Mouse (Mus musculus): Measurements from ENCODE around the gene Fshr. TPM values are rescaled to one million over a fixed set of nuclear protein-coding genes. Genes with fewer than 3 reads are reported as not detected.

Gene Fshr
- total and polyA plus RNA-seq, 2 experiments from 2014 or later: not detected

GRCm38 (mm10) chr17:89005959-89006358 lies 194.5 kb downstream of the Fshr start:
- no peak overlapping the region for H3K4me2 ChIP-seq (ENCODE audit: low read depth, low read length)
- H3K27ac ChIP-seq (ENCODE audit: low read depth): no peak overlapping the region
- no peak overlapping the region for H3K4me3 ChIP-seq (ENCODE audit: low read depth, low read length)
- WGBS: 62% methylated on average over 5 of the region's 5 CpGs
- H3K4me1 ChIP-seq (ENCODE audit: control insufficient read depth, insufficient read depth): no peaks in the 10 kb centered on the region
- no peak for TF ChIP-seq CTCF (IDR thresholded peaks at IDR 0.05; ENCODE audit: low read depth)
- TF ChIP-seq EP300 (IDR thresholded peaks at IDR 0.05; ENCODE audit: low read depth): no peak
- H3K9me3 ChIP-seq (replicated peaks; ENCODE audit: control insufficient read depth, low read length): no peaks in the 10 kb centered on the region
- DNase-seq (ENCODE audit: low spot score): no peak
- no peak overlapping the region for H3K9ac ChIP-seq (replicated peaks; ENCODE audit: low read depth, low read length)
- ATAC-seq (ENCODE audit: insufficient read depth, low read depth): no peak
- no peaks in the 10 kb centered on the region for H3K27me3 ChIP-seq (ENCODE audit: control insufficient read depth, insufficient read depth, low read length)
- no peaks in the 10 kb centered on the region for H3K36me3 ChIP-seq (replicated peaks; ENCODE audit: control insufficient read depth, insufficient read depth, low read length)

GRCm38 (mm10) chr17:88999907-89000306 lies 200.6 kb downstream of the Fshr start:
- no peaks in the 10 kb centered on the region for H3K9me3 ChIP-seq (replicated peaks; ENCODE audit: control insufficient read depth, low read length)
- ATAC-seq (ENCODE audit: insufficient read depth, low read depth) (no peak), DNase-seq (ENCODE audit: low spot score) (no peak)
- H3K4me3 ChIP-seq (ENCODE audit: low read depth, low read length): no peak overlapping the region
- no peaks in the 10 kb centered on the region for H3K36me3 ChIP-seq (replicated peaks; ENCODE audit: control insufficient read depth, insufficient read depth, low read length)
- no peaks in the 10 kb centered on the region for H3K27me3 ChIP-seq (ENCODE audit: control insufficient read depth, insufficient read depth, low read length)
- H3K27ac ChIP-seq (ENCODE audit: low read depth): no peak overlapping the region
- H3K9ac ChIP-seq (replicated peaks; ENCODE audit: low read depth, low read length): no peak overlapping the region
- TF ChIP-seq CTCF (IDR thresholded peaks at IDR 0.05; ENCODE audit: low read depth) (no peak), EP300 (IDR thresholded peaks at IDR 0.05; ENCODE audit: low read depth) (no peak)
- H3K4me1 ChIP-seq (ENCODE audit: control insufficient read depth, insufficient read depth): no peaks in the 10 kb centered on the region
- no peak overlapping the region for H3K4me2 ChIP-seq (ENCODE audit: low read depth, low read length)

GRCm38 (mm10) chr17:88998243-88998642 lies 202.2 kb downstream of the Fshr start:
- H3K9me3 ChIP-seq (replicated peaks; ENCODE audit: control insufficient read depth, low read length): no peaks in the 10 kb centered on the region
- no peak overlapping the region for H3K4me3 ChIP-seq (ENCODE audit: low read depth, low read length)
- WGBS: 27% methylated on average over 1 of the region's 1 CpGs
- no peak overlapping the region for H3K27ac ChIP-seq (ENCODE audit: low read depth)
- no peak for ATAC-seq (ENCODE audit: insufficient read depth, low read depth)
- H3K27me3 ChIP-seq (ENCODE audit: control insufficient read depth, insufficient read depth, low read length): no peaks in the 10 kb centered on the region
- no peaks in the 10 kb centered on the region for H3K4me1 ChIP-seq (ENCODE audit: control insufficient read depth, insufficient read depth)
- H3K4me2 ChIP-seq (ENCODE audit: low read depth, low read length): no peak overlapping the region
- DNase-seq (ENCODE audit: low spot score): no peak
- no peak for TF ChIP-seq CTCF (IDR thresholded peaks at IDR 0.05; ENCODE audit: low read depth)
- no peak for TF ChIP-seq EP300 (IDR thresholded peaks at IDR 0.05; ENCODE audit: low read depth)
- no peaks in the 10 kb centered on the region for H3K36me3 ChIP-seq (replicated peaks; ENCODE audit: control insufficient read depth, insufficient read depth, low read length)
- H3K9ac ChIP-seq (replicated peaks; ENCODE audit: low read depth, low read length): no peak overlapping the region

- H3K27ac ChIP-seq (ENCODE audit: low read depth): no peak overlapping the region
- H3K9me3 ChIP-seq (replicated peaks; ENCODE audit: control insufficient read depth, low read length): no peaks in the 10 kb centered on the region
- H3K9ac ChIP-seq (replicated peaks; ENCODE audit: low read depth, low read length): no peak overlapping the region
- no peak for DNase-seq (ENCODE audit: low spot score)
- 80% methylated on average over 4 of the region's 4 CpGs for WGBS
- TF ChIP-seq CTCF (IDR thresholded peaks at IDR 0.05; ENCODE audit: low read depth) (no peak), EP300 (IDR thresholded peaks at IDR 0.05; ENCODE audit: low read depth) (no peak)
- H3K4me2 ChIP-seq (ENCODE audit: low read depth, low read length): no peak overlapping the region
- no peaks in the 10 kb centered on the region for H3K27me3 ChIP-seq (ENCODE audit: control insufficient read depth, insufficient read depth, low read length)
- H3K4me1 ChIP-seq (ENCODE audit: control insufficient read depth, insufficient read depth): no peaks in the 10 kb centered on the region
- ATAC-seq (ENCODE audit: insufficient read depth, low read depth): no peak
- no peak overlapping the region for H3K4me3 ChIP-seq (ENCODE audit: low read depth, low read length)
- H3K36me3 ChIP-seq (replicated peaks; ENCODE audit: control insufficient read depth, insufficient read depth, low read length): no peaks in the 10 kb centered on the region
These were observed 209.2 kb downstream of the Fshr start for GRCm38 (mm10) chr17:88991238-88991637.

GRCm38 (mm10) chr17:88980708-88981355 lies 219.6 kb downstream of the Fshr start:
- H3K9me3 ChIP-seq (replicated peaks; ENCODE audit: control insufficient read depth, low read length): no peaks in the 10 kb centered on the region
- no peak overlapping the region for H3K4me2 ChIP-seq (ENCODE audit: low read depth, low read length)
- no peak overlapping the region for H3K4me3 ChIP-seq (ENCODE audit: low read depth, low read length)
- no peak for DNase-seq (ENCODE audit: low spot score)
- H3K27ac ChIP-seq (ENCODE audit: low read depth): no peak overlapping the region
- H3K27me3 ChIP-seq (ENCODE audit: control insufficient read depth, insufficient read depth, low read length): no peaks in the 10 kb centered on the region
- no peak overlapping the region for H3K9ac ChIP-seq (replicated peaks; ENCODE audit: low read depth, low read length)
- no peak for TF ChIP-seq CTCF (IDR thresholded peaks at IDR 0.05; ENCODE audit: low read depth)
- TF ChIP-seq EP300 (IDR thresholded peaks at IDR 0.05; ENCODE audit: low read depth): no peak
- H3K36me3 ChIP-seq (replicated peaks; ENCODE audit: control insufficient read depth, insufficient read depth, low read length): no peaks in the 10 kb centered on the region
- no peaks in the 10 kb centered on the region for H3K4me1 ChIP-seq (ENCODE audit: control insufficient read depth, insufficient read depth)
- ATAC-seq (ENCODE audit: insufficient read depth, low read depth): no peak
- 71% methylated on average over 10 of the region's 10 CpGs for WGBS

- no peak overlapping the region for H3K4me3 ChIP-seq (ENCODE audit: low read depth, low read length)
- no peak overlapping the region for H3K27ac ChIP-seq (ENCODE audit: low read depth)
- ATAC-seq (ENCODE audit: insufficient read depth, low read depth) (no peak), DNase-seq (ENCODE audit: low spot score) (no peak)
- 65% methylated on average over 3 of the region's 3 CpGs for WGBS
- no peaks in the 10 kb centered on the region for H3K4me1 ChIP-seq (ENCODE audit: control insufficient read depth, insufficient read depth)
- H3K36me3 ChIP-seq (replicated peaks; ENCODE audit: control insufficient read depth, insufficient read depth, low read length): no peaks in the 10 kb centered on the region
- no peak overlapping the region for H3K4me2 ChIP-seq (ENCODE audit: low read depth, low read length)
- no peaks in the 10 kb centered on the region for H3K9me3 ChIP-seq (replicated peaks; ENCODE audit: control insufficient read depth, low read length)
- no peak overlapping the region for H3K9ac ChIP-seq (replicated peaks; ENCODE audit: low read depth, low read length)
- no peaks in the 10 kb centered on the region for H3K27me3 ChIP-seq (ENCODE audit: control insufficient read depth, insufficient read depth, low read length)
- TF ChIP-seq CTCF (IDR thresholded peaks at IDR 0.05; ENCODE audit: low read depth) (no peak), EP300 (IDR thresholded peaks at IDR 0.05; ENCODE audit: low read depth) (no peak)
These were observed 225.9 kb downstream of the Fshr start for GRCm38 (mm10) chr17:88974538-88974937.
